Mouse (Mus musculus) heart, adult 18-20 months (tissue): ENCODE data around the gene 1700018F24Rik. TPM values are rescaled to one million over a fixed set of nuclear protein-coding genes. Genes with fewer than 3 reads are reported as not detected.
A peak's percentile ranks its signal among the peaks of the same experiment; 100 is the strongest.
"Not testable (repeated sequence)": the region's sequence is repeated elsewhere in the genome, so short reads cannot be mapped to it uniquely, and the experiment has no call there.

Experiments used
- DNase-seq, 2 experiments: peaks; one replicate each; pipeline ENCODE4 v3.0.0; 2021 to 2022; ENCODE audit warnings: mixed read lengths in 1 of 2
- long read RNA-seq, 2 experiments: library from polyadenylated mRNA; stranded (forward); transcript quantifications; one replicate each; pipeline ENCODE4 v2.0.0; 2021
- total RNA-seq, 2 experiments: library from RNA; stranded (reverse); gene quantifications; 2 replicates each; pipeline ENCODE4 v1.2.3; 2021

Gene 1700018F24Rik
- not detected for total RNA-seq
- long read RNA-seq, experiment 1, result 0 reads
- long read RNA-seq, experiment 2, result 0 reads

DNA sequence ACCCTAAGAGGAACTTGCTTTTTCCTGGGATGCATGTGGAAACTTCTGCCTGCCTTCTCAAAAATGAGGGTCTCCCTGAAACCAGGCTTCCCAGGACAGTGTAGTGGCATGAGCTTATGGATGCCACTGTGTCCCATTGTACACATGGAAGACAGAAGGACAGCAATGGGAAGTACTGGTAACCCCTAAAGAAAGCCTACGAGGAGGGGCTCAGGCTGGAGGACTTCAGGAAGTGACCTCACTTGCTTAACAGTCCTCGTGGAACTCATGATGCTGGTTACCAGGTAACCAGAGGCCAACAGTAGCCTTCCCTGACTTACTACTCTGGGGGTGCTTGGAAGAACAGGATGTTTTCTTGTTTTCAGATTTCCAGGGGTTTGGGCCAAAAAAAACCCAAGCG lies at the start of gene 1700018F24Rik:
1700018F24Rik (plus strand) TSS at position 301 of the 400 bp plus-strand sequence.
- not testable (repeated sequence) for DNase-seq

DNA sequence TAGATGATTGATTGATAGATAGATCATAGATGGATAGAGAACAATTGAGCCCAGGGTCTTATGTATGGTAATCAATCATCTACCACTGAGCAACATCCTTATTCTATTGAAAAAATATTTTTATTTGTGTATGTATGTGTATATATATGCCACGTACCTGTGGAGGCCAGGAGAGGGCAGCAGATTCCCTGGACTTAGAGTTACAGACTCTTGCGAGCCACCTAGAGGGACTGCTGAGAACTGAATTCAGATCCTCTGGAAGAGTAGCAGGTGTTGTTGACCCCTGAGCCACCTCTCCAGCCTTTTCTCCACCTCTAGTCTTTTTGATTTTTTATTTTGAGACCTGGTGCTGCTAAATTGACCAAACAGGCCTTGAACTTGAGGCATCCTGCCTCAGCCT lies 44.3 kb upstream of the 1700018F24Rik start:
- DNase-seq, result no peak

DNA sequence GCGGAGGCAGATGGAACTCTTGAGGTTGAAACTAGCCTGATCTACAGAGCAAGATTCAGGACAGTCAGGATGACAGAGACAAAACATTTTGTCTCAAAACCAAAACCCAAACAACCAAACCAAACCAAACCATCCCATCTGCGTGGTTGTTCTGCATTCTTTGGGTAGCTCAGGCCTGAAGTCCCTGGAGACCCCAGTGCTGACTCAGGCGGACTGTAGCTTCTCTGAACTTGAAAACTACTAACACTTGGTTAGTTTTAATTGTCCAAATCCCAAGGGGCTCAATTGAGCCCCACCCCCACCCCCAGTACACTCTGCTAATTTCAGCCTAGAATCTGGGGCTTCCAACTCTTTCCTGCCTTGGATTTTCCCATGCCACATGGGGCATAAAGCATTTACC lies 39.4 kb upstream of the 1700018F24Rik start:
- no peak for DNase-seq

DNA sequence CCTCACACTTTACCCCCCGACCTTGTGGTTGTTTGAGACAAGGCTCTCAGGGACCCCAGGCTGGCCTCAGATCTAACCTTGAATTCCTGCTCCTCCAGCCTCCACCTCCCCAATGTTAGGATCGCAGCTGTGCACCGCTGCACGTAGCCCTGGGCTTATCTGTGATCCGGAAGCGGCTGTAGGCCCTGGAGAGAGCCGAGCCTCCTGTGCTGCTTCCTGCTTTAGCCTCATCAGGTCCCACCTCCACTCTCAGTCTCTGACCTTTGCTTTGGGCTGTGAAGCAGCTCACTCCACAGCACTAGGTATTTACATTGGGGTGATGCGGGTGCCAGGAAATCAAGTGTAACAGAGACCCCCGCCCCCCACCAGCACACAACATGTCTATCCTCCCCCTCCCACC lies 38.3 kb upstream of the 1700018F24Rik start:
- no peak for DNase-seq

DNA sequence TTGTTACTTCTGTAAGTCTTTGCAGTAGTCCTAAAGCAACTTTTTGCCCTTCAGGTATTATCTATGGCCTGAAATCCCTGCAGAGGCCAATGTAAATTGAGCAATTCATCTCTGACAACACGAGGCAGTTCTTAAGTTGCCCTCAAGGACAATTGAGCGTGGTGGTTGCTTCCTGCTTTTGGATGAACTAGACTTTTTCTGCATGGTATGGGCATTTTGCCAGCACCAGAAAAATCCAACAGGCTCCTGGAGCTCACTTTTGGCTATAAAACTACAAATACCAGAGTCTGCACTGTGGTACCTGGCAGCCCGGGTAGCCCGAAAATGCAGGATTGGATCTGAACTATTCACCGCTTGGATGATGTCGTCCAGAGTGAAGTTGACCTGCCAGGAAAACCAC lies 37.2 kb upstream of the 1700018F24Rik start:
- no peak for DNase-seq

DNA sequence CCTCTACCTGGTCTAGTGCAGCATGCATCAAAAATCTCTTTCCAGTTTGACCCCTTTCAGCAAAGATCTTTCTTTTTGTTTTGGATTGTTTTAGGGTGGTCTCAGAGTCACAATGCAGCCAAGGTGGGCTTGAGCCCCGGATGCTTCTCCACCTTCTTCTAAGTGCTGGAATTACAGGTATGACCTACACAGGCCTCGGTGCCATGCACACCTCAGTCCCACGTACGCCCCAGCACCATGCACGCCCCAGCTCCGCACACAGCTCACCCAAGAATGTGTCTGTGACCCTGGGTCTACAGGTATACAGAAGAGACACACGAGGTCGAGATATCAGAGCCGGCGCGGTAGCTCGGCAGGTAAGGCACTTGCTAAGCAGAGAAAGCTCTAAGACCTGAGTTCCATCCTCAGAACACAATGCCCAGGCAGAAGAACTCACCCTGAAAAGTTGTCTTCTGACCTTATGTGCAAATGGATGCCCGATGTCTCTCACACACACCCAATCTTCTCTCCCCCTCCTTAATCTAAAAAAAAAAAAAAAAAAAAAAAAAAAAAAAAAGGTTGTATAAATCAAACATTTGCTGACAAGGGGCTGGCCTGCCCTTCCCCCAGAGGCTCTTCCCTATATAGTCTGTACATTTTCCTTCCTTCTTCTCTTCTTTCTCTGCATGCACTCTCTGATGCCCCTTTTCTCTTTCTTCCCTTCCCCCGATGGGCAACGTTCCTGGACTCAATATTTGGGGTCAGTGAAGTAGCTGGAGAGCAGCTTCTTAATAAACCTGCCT lies 33.7 kb upstream of the 1700018F24Rik start:
- DNase-seq, result no peak

DNA sequence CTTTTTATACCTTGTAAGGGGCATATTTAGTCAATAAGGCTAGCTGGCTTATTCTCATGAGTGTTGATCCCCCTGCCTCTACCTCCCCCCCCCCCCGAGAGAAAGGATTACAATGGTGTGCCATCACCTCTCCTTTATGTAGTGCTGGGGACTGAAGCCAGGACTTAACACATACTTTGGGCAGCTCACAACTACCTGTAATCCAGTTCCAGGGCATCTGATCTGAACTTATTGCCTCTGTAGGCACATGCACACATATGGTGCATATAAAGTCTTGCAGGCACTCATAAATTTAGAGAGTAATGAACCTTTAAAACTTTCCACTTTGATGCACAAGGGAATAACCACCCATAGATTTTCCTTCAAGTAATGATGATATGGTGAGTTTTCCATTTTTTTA lies 28.5 kb upstream of the 1700018F24Rik start:
- DNase-seq, result no peak

DNA sequence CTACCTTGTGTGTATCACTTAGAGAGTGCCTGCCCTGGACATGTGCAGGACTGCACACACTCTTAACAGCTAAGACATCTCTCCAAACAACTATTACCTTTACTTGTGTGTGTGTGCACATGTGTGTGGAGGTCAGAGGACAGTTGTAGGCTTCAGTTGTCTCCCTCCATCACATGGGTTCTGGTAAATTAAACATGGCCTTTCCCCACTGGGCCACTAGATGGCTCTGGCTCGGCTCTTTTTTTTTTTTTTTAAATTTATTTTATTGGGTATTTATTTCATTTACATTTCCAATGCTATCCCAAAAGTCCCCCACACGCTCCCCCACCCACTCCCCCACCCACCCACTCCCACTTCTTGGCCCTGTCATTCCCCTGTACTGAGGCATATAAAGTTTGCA lies 26.0 kb upstream of the 1700018F24Rik start:
- DNase-seq, result not testable (repeated sequence)

DNA sequence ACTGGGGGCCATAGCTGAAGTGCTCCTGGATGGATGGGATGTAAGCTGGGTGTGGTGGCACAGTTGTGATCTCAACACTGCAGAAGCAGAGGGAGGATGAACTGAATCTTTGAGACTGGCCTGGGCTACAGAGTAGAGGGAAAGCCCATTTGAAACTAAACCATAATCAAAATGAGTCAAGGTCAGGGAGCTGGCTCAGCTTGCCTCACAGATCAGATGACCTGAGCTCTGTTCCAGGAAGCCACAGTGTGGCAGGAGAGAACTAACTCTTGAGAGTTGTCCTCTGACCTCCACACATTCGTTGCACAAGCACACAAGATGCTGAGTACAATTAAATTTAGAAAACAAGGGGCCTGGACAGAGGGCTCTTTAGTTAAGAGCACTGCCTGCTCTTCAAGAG lies 22.5 kb upstream of the 1700018F24Rik start:
- DNase-seq, result peak in 1 of 2 experiments; percentile 4

DNA sequence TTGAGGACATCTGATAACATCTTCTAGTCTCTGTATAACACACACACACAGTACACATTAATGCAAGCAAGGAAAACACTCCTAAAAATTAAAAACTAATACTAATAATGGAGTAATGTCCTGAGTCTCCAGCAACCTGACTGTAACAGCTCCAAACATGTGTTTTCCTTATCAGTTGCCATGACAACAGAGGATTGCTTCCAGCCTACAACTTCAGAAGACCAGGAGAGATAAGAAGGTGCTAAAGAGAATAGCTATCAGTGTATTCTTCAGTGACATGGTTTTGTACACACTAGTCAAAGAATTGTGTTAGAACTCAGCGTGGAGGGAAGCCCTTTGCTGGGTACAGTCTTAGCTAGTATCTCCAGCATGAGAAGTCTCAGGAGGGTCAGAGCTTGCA lies 22.1 kb upstream of the 1700018F24Rik start:
- not testable (repeated sequence) for DNase-seq

DNA sequence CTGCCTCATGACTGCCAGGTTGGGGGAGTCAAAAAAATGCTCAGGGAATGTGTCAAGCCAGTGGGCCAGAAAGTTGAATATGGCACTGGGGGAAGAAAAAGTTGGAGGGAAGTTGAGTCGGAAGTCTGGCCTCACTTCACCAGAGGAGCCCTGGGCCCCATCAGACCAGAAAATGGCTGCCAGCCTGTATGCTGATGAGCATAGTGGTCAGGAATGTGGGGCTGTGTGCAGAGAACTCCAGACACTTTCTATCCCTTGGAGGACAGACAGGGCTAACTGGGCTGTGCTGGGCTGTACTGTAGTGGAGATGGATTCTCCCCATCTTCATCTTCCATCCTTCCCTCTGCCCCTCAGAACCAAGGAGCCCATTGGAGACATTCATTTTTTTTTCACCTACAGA lies 12.3 kb upstream of the 1700018F24Rik start:
- DNase-seq, result not testable (repeated sequence)

DNA sequence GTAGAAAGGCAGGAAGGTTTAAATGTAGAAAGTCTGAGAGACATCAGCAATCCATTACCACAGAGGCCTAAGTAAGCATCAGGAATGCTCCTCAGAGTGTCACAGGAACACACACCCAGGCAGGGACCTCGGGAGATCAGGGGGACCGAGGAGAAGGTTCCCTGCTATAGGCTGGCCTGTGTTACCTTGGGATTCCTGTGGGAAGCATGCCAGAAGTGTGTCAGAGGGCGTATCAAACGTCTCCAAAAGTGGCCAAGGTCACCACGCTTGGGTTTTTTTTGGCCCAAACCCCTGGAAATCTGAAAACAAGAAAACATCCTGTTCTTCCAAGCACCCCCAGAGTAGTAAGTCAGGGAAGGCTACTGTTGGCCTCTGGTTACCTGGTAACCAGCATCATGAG lies 10.4 kb upstream of the 1700018F24Rik start, which contains the start of gene Gm4871:
Gm4871 (minus strand) TSS at position 364 of the 400 bp plus-strand sequence.
- DNase-seq, result peak; percentile 13 to 25

DNA sequence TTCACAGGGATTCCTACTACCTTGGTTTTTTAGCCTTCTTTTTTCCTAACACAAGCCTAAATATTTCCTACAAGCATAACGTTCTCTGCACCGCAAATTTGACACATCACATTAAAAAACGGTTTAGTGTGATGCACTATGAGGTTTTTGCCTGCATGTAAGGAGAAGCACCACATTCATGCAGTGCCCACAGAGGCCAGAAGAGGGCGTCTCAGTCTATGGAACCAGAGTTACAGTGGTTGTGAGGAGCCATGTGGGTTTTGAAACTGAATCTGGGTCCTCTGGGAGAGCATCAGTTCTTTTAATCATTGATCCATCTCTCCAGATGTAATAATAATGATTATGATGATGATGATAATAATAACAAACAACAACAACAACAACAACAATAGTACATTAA lies 1.2 kb upstream of the 1700018F24Rik start:
- DNase-seq, result peak in 1 of 2 experiments; percentile 14

DNA sequence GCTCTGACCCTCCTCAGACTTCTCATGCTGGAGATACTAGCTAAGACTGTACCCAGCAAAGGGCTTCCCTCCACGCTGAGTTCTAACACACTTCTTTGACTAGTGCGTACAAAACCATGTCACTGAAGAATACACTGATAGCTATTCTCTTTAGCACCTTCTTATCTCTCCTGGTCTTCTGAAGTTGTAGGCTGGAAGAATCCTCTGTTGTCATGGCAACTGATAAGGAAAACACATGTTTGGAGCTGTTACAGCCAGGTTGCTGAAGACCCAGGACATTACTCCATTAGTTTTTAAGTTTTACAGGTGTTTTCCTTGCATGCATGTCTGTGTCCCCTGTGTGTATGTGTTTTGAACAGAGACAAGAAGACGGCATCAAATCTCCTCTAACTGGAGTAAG lies 11.4 kb downstream of the 1700018F24Rik start:
- not testable (repeated sequence) for DNase-seq

DNA sequence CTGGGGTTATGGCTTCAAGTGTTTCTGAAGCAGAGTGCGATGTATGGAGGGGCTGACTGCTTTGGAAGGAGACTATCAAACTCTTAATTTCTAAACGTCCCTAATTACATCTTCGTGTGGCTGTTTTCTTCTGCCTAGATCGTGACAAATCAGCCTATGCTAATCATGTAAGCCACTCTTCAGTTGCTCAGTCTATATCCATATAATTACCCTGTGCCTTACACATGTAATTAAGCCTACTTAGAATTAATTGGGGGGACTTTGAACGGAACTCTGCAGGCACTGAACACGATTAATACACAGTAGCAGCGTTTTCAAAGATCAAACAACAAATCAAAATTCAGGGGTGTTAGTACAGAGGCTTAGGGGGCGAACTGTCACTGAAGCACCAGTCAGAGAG lies 15.1 kb downstream of the 1700018F24Rik start:
- no peak for DNase-seq

DNA sequence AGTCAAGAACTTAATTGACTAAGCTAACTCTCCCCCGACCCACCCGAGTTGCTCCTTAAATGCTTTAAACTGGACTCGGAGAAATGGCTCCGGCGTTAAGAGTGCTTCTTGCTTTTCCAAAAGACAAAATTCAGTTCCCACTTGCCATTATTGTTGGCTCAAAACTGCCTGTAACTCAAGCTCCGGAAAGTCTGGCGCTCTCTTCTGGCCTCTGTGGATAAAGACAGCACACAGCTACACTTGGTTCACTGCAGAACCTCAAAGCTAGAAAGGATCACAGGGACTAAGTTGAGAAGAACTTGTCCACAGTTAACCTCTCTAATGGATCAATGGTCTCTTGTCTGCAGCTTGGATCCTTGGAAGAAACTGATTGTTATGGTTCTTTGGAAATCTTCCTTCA lies 15.9 kb downstream of the 1700018F24Rik start:
- no peak for DNase-seq

DNA sequence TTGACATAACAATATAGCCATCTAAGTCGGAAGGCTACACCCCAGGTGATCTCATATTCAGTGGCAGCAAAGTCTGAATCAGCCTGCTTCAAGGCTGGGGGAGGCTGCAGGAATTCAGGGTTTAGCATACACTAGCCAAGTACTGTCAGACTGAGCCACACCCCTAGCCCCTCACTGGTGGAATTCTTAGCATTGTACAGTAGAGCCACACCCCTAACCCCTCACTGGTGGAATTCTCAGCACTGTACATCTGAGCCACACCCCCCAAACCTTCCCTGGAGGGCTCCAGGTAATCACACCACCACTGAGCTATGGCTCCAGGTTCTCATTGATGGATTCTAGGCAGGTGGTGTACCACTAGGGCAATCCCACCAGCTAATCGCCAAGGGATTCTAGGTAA lies 16.7 kb downstream of the 1700018F24Rik start:
- DNase-seq, result no peak

DNA sequence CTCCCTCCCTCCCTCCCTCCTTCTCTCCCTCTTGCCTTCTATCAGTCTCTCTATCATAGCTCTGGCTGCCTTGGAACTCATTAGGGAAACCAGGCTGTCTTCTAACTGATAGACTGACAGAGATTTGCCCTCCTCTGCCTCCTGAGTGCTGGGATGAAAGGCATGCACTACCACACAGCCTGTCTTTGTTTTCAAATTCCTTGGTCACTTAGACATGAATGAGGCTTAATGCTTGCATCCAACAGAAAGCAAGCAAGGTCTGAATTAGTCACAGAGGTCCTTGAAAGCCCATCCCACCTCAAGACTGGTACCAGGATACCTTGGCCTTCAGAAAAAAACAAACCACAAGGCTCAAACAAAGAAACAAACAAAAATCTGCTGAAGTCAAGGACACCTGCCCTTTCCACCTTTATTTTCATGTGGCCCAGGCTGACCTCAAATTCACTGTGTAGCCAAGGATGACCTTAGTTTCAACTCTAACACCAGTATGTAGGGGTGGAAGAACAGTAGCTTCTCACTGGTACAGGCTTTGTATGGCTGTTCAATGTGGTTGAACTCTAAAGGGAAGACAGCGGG lies 22.1 kb downstream of the 1700018F24Rik start:
- no peak for DNase-seq

DNA sequence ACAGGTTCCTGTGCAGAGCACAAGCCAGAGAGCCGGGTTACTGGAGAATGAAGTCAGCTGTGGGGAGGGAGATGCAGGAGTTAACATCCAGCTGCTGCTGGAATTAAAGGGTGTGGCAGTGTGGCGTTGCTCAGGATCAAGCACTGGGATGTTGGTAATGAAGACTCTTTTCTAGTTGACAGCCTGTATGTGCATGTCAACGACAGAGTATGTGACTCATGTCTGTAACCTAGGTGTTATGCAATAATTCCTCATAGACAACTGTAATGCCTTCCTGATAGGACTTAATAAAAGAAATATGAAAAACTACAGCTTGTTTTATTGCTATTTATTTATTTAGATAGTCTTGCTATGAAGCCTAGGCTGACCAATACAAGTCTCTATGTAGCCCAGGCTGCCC lies 26.1 kb downstream of the 1700018F24Rik start:
- DNase-seq, result no peak

DNA sequence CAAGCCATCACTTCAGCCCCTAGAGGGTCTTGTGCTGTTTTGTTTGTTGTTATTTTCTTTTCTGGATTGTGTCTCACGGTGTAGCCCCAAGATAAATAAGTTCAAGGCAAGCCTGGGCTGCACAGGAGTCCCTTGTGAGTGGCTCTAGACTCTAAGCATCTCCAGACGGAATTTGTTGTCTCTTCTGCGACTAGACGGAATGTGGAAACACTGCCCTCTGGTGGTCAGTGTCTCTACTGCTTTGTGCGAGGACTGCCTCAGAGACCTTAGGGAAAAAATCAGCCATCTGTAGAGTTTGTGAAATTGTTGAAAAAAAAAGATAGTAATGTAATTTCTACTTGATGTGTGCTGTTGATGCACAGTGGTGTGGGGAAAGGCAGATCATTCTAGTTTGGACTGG lies 26.9 kb downstream of the 1700018F24Rik start:
- peak; percentile 61 to 87 for DNase-seq

DNA sequence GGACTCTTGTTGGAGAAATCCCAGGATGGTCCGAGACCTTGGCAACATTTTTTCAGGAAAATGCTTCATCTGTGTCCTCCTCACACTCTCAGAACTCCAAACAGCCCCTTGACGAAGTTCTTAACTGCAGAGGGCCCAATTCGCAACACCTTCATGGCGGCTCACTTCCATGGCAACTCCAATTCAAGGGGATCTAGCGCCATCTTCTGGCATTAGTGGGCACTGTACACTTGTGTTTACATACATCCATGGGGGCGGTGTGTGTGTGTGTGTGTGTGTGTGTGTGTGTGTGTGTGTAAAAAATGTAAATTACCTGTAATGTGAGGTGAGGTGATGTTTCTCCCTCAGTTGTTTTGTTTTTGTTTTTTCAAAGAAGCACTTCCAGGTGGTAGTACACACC lies 28.6 kb downstream of the 1700018F24Rik start:
- DNase-seq, result no peak

DNA sequence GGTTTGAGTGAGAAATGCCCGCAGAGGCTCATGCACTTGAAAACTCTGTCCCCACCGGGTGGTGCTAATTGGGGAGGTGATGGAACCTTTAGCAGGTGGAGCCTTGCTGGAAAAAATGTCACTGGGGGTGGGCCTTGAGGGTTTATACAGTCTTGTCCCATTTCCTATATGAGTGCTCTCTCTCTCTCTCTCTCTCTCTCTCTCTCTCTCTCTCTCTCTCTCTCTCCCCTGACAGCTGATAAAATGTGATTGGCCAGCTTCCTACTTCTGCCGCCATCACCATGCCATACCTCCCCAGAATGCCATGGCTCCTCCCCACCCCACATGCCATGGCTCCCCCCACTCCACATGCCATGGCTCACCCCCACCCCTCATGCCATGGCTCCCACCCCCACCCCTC lies 32.3 kb downstream of the 1700018F24Rik start:
- no peak for DNase-seq

DNA sequence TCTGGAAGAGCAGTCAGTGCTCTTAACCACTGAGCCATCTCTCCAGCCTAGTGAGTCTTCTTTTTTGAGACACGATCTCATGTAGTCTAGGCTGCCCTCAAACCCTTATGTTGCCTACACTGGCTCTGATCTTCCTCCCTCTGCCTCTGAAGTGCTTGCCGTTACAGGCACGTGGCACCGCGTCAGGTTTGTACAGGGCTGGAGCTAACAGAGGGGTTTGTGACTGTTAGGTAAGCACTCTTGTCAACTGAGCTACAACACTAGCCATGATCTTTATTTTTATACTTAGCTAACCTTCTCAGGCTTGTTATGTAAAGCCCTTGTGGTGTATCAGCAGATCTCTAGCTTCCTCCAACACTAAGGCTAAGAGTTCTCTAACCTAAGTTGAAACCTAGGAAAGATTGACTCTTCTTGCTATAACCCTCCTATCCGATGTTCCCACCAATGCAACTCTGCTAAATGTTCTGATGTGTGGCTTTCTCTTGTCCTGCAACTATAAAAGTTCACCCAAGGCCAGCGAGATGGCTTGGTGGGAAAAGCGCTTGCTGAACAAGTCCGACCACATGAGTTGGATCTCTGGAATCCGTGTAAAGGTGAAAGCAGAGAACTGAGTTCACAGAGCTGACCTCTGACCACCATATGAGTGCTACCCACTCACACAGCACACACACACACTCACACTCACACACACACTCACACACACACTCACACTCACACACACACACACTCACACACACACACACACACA lies 39.2 kb downstream of the 1700018F24Rik start:
- no peak for DNase-seq
